Mouse (Mus musculus) right cerebral cortex, postnatal 14 days (tissue): ENCODE data around the gene Txn2.

Experiments used
- DNase-seq: peaks from one replicate; pipeline ENCODE4 v3.0.0; 2022

Txn2 gene

GRCm38 (mm10) chr15:77933770-77934169 is 5.0 kb upstream of the Txn2 start:
- DNase-seq: peak; percentile 98

DNA sequence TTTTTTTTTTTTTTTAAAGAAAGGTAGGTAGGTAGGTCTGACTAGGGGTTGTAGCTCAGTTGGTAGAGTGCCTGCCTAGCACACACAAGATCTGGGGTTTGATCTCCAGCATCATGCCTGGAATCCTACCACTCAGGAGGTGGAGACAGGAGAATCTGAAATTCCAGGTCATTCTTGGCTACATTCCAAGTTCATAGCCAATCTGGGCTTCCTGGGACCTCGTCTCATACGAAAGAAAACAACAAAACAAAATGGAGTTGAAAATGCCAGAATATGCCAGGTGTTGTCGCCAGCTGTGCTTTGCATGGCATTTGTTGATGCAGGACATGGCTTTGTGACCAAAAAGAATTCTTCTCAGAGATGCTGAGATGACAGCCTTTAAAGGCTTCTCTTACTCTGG is 4.4 kb upstream of the Txn2 start:
- DNase-seq: no peak

- DNase-seq: no peak
Observed at GRCm38 (mm10) chr15:77931689-77932016, 2.8 kb upstream of the Txn2 start.

GRCm38 (mm10) chr15:77930986-77931688 is 2.3 kb upstream of the Txn2 start:
- DNase-seq: no peak

GRCm38 (mm10) chr15:77929804-77930203 is 998 bp upstream of the Txn2 start:
- DNase-seq: no peak

DNA sequence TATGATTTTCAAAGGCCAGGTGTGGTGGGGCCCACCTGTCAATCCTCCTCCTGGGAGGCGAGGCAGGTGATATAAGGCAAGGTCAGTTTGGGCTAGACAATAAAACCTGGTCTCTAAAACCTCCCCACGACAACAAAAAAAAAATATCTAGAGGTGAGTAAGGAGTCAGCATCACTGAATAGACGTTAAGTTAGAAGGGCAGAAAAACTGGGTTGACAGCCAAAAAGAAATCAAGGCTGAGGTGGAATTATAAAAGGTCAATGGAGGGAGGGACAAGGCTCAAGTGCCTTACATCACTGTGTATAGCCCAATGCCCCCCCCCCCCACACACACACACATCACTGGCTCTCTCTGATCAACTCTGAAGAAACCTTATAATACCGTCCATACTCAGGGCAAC is 715 bp downstream of the Txn2 start:
- DNase-seq: no peak

DNA sequence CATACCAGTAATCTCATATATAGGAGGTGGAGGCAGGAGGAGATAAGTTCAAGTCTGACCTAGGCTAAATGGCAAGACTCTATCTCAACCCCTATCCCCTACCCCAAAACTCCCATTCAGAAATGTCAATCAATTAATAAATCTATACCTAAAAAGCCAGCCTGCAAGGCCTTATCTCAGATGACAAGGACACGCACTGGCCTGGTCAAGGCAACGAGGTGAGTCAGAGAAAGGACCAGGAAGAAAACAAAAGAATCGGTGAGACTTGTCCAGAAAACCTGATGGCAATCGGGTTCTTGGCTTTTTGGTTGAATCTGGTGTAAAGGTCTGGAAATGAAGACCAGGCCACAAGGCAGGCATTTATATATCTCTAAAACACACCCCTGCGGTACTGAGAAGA is 1.9 kb downstream of the Txn2 start:
- no peak for DNase-seq

GRCm38 (mm10) chr15:77925195-77925594 is 3.6 kb downstream of the Txn2 start:
- DNase-seq: no peak

GRCm38 (mm10) chr15:77923267-77924035 is 5.4 kb downstream of the Txn2 start:
- no peak for DNase-seq

DNA sequence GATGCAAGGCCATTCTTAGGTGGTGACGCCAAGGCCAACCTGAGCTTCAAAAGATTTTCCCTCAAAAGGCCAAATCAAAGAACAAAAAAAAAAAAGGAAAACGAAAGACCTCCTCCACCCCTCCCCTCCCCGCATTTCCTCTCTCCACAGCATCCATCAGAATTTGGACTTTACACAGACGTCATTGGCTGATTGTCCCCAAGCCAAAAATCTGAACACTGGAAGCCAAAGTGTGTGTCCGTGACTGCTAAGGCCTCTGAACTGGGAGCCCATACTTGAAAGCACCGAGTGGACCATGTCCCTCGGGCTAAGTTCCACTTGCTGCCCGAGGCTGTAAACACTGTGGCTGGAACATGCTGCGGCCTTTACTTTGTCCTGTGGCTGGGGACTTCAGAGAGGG is 6.1 kb downstream of the Txn2 start:
- no peak for DNase-seq

DNA sequence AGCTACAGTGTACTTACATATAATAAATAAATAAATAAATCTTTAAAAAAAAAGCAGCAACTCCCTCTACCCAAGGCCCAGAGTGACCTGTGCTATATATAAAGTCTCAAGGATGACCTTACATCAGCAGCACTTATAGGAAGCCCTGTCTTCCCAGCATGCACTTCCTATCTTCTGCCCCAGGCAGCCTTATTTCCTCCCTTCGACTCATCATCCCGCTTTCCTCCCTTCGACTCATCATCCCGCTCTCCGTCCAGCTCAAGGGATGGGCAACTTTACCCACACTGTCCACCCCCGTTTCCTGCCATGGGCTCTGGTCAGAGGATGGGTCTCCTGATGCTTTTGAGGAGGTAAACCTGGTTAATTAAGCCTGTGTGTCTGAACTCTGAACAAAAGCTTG is 7.2 kb downstream of the Txn2 start:
- no peak for DNase-seq

DNA sequence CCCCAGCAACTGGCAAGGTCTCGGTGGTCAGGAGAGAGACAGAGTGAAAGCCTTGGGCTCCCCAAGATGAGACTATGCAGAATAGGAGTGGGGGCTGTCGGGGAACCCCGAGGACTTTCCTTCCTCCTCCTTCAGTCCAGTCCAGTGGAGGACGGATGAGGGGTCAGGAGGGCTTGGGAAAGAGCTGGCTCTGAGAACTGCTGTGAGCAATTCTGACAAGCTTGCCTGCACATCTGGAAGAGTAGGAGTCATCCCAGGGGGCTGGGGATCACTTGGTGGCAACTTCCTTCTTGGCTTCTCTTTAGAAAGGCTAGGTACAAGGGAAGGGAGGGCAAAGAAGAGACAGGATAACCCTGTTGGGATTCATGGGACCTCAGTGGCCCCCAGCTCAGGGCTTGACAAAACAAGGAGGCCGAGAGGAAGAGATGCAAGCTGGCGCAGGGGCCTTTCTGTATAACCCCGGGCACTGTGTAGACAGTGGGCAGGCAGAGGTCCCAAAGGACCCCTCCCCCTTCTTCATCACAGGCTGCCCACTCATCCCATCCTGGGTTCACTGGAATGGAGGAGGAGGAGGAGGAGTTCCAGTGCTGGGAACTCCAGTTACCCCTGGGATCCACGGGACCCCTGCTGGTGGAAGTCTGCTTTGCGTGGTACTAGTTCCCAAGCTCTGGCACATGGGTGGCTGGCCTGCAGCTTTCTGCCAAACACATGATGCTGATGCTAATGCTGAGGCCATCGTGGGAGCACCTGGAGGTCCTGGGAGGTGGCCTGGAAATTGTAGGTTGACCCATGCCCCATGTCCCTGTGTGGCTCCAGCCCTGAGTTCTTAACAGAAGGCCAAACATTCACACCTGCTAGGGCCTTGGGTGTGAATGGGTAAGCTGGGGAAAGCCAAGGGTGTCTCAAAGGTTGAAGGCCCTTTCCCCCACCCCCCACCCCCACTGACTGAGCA is 8.0 kb downstream of the Txn2 start:
- peak; percentile 48 for DNase-seq

GRCm38 (mm10) chr15:77919441-77919840 is 9.4 kb downstream of the Txn2 start:
- DNase-seq: no peak

- DNase-seq: peak; percentile 90
Observed at GRCm38 (mm10) chr15:77916851-77917544, 11.8 kb downstream of the Txn2 start.

GRCm38 (mm10) chr15:77915287-77915686 is 13.5 kb downstream of the Txn2 start:
- no peak for DNase-seq

DNA sequence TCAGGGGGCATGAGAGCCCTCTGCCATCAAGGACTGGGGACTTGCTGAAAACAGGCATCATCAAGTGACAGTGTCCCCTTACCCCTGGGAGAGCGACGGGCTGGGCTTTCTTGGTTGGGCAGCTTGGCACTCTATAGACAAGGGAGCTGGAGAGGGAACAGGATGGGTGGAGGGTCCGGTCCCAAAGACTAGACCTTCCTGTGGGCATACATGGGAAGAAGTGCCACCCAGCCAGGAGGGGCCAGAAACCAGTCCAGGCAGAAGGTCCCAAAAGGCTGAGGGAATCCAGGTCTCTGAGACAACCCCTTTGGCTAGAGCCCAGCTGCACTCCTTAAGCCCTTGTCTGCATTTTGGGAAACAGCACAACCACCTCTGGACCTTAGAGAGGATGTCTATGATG is 14.3 kb downstream of the Txn2 start:
- DNase-seq: no peak

- DNase-seq: no peak
Observed at GRCm38 (mm10) chr15:77913054-77913453, 15.8 kb downstream of the Txn2 start.

DNA sequence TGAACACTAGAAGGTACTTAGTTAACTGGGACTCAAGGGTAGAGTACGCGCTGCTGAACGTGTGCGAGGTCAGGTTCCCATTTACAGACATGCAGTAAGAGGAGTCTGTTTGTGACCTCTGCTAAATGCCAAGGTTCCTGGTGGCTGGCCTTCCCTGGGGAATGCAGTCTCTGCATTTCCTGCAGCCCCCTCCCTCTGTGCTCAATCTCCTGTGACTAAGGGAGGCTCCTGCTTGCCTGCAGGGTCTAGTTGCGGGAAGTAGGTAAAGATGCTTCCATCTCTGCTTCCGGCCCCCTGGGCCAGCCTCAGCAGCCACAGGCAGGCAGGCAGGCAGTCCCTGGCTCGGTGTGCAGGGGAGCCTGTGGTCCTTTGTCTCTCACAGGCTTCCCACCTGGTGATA is 16.2 kb downstream of the Txn2 start:
- no peak for DNase-seq

DNA sequence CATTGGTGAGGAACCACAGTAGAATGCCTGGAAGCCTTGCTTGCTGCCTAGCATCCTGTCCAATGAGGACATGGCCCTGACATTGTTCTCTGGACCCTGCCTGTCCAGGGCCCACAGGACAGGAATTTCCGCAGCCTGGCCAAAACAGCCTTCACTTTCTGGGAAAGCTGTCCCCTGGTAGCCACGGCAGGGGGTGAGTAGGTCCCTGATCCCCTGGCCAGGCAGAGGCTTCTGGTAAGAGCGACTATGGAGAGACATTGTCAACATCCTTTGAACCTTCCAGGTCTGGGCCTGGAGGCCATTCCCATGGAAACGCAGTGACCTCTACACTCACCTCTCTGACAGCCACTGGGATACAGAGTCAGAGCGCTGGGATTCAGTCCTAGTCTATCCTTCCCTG is 16.8 kb downstream of the Txn2 start:
- DNase-seq: no peak

- no peak for DNase-seq
Observed at GRCm38 (mm10) chr15:77911065-77911464, 17.7 kb downstream of the Txn2 start.

DNA sequence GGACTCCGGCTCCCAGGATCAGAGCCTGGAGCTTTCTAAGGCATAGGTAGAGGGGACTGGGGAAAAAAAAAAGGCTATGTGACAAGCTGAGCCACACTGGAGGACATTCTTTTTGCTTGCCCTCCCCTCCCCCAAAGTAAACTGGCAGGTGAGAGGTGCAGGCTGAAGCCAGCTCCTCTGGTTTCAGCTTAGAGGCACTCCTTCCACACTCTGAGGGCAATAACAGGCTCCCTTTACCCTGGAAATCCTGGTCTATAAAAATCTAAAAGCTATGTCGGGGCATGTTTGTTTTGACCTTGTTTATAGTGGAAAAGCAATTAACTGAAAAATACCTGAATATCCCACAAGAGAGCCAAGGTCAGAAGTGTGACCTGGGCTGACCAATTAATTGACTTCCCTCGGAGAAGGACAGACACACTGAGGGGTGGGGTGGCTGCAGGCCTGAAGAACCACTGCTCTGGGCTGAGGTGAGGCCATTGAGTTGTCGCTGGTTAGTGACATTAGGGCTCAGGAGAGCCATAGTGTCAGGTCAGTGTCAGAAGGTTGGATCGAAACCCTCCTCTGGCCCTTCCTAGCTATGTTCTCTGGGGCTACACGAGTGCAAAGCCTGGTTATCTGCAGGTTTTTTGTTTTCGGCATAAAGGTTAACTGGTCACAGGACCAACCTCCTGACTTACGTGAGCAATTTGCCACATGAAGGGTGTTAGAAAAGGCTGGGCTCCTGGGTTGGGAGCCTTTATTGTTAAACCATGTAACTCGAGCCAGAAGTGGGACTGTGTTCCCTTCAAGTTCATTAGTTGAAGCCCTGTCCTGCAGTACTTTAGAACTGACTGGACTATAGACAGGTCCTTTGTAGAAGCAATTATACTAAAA is 20.9 kb downstream of the Txn2 start:
- no peak for DNase-seq

DNA sequence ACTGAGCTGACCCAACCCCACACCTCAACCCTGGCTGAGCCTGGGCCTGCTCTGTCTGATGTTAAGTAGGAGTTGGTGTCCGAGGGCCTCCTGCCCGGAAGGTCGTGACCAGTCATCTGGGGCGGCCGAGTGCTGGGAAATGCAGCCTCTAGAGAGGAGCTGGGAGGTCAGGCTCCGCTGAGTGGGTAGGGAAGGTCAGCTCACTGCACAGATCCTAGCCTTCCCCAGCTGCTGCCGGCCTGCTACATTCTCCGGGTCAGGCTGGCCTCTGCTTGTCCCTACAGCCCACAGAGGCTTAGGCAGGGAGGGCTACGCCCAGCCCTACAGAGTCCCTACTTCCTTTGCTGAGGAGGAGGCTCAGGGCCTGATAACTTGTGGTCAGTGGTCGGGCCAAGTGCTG is 22.3 kb downstream of the Txn2 start:
- no peak for DNase-seq
